Mouse (Mus musculus) kidney, postnatal 0 days (tissue): ENCODE data around the gene Pofut1. TPM values are rescaled to one million over a fixed set of nuclear protein-coding genes. Genes with fewer than 3 reads are reported as not detected.
A peak's percentile ranks its signal among the peaks of the same experiment; 100 is the strongest.

Experiments
- ATAC-seq: fragments of 200-750 bp; cut with Nextera tagmentation; replicated peaks from 2 replicates; pipeline ENCODE4 v1.8.0; 2017; ENCODE audit warnings: low read depth, moderate number of reproducible peaks, moderate TSS enrichment, moderate library complexity; ENCODE audit not compliant: low FRiP score
- DNase-seq: peaks from one replicate; pipeline ENCODE4 v3.0.0-alpha.2; 2016; ENCODE audit warnings: low spot score
- H3K27ac ChIP-seq: fragments of 300-500 bp; sonication (generic); 2 replicates; pipeline ENCODE4 v1.5.1; 2014; ENCODE audit warnings: mild to moderate bottlenecking
- H3K27me3 ChIP-seq: fragments of 300-500 bp; sonication (generic); 2 replicates; pipeline ENCODE4 v1.6.1; 2014; ENCODE audit warnings: low read length, mixed read lengths; ENCODE audit not compliant: insufficient read depth
- H3K36me3 ChIP-seq: fragments of 300-500 bp; sonication (generic); 2 replicates; pipeline ENCODE4 v1.6.1; 2014; ENCODE audit warnings: low read length, mixed read lengths; ENCODE audit not compliant: insufficient read depth
- H3K4me1 ChIP-seq: fragments of 300-500 bp; sonication (generic); replicated peaks from 2 replicates; pipeline ENCODE4 v1.6.1; 2014; ENCODE audit warnings: antibody characterized with exemption, low read length, mixed read lengths; ENCODE audit not compliant: insufficient read depth
- H3K4me2 ChIP-seq: fragments of 300-500 bp; sonication (generic); 2 replicates; pipeline ENCODE4 v1.6.1; 2014; ENCODE audit warnings: mild to moderate bottlenecking, low read length, moderate library complexity, mixed read lengths
- H3K4me3 ChIP-seq: fragments of 300-500 bp; sonication (generic); replicated peaks from 2 replicates; pipeline ENCODE4 v1.5.1; 2014; ENCODE audit warnings: low read depth, low read length
- H3K9ac ChIP-seq: fragments of 300-500 bp; sonication (generic); 2 replicates; pipeline ENCODE4 v1.6.1; 2014; ENCODE audit warnings: low read depth, low read length
- H3K9me3 ChIP-seq: fragments of 300-500 bp; sonication (generic); replicated peaks from 2 replicates; pipeline ENCODE4 v1.6.1; 2016; ENCODE audit warnings: low read length, inconsistent platforms, mixed read lengths
- CTCF ChIP-seq: IDR thresholded peaks from 2 replicates; pipeline ENCODE4 v1.5.1; 2016; ENCODE audit warnings: antibody characterized with exemption, low read depth, mild to moderate bottlenecking, moderate library complexity
- WGBS: fragments of 180-500 bp; shearing (Covaris S2); extraction: QIAGEN DNeasy Blood & Tissue Kit; methylation state at CpG from one replicate; pipeline ENCODE4 v1.1.7; 2014; 5-methylcytosine and 5-hydroxymethylcytosine counted together
- polyA plus RNA-seq: library from polyadenylated mRNA; unstranded; fragments of >200 nt; fragmentation: Nextera tagmentation; extraction: Ambion mirVana; gene quantifications from 2 replicates; pipeline ENCODE4 v1.2.1, GENCODE M21; 2015

Pofut1 gene
- polyA plus RNA-seq, 1 experiment from 2014 or later: 3.6 TPM

- no peaks in the 10 kb centered on the region for H3K27me3 ChIP-seq
- no peak overlapping the region for H3K4me2 ChIP-seq
- no peak overlapping the region for H3K27ac ChIP-seq
- no peak overlapping the region for H3K9ac ChIP-seq
- no peaks in the 10 kb centered on the region for H3K36me3 ChIP-seq
- 95% methylated on average over 4 of the region's 4 CpGs for WGBS
- ATAC-seq: no peak
- no peak overlapping the region for H3K4me3 ChIP-seq
- TF ChIP-seq CTCF: no peak
- DNase-seq: no peak
- H3K9me3 ChIP-seq: no peaks in the 10 kb centered on the region
- peaks cover 12% of the 10 kb centered on the region; the same call in 1 of the 2 replicates for H3K4me1 ChIP-seq
Observed at GRCm38 (mm10) chr2:153221620-153222019, 19.7 kb upstream of the Pofut1 start.

GRCm38 (mm10) chr2:153222130-153222529 lies 19.2 kb upstream of the Pofut1 start:
- Histone ChIP-seq H3K27me3 (no peaks in the 10 kb centered on the region), H3K27ac (no peak overlapping the region), H3K4me3 (no peak overlapping the region), H3K9ac (no peak overlapping the region), H3K4me2 (no peak overlapping the region), H3K36me3 (no peaks in the 10 kb centered on the region), H3K9me3 (no peaks in the 10 kb centered on the region), H3K4me1 (peaks cover 12% of the 10 kb centered on the region; the same call in 1 of the 2 replicates)
- no peak for ATAC-seq
- TF ChIP-seq CTCF: no peak
- DNase-seq: no peak

GRCm38 (mm10) chr2:153222566-153222965 lies 18.8 kb upstream of the Pofut1 start:
- peaks cover 12% of the 10 kb centered on the region; the same call in 1 of the 2 replicates for H3K4me1 ChIP-seq
- no peak overlapping the region for H3K27ac ChIP-seq
- H3K27me3 ChIP-seq: no peaks in the 10 kb centered on the region
- no peak for ATAC-seq
- H3K36me3 ChIP-seq: no peaks in the 10 kb centered on the region
- DNase-seq: no peak
- no peak overlapping the region for H3K4me3 ChIP-seq
- H3K4me2 ChIP-seq: no peak overlapping the region
- 96% methylated on average over 2 of the region's 2 CpGs for WGBS
- TF ChIP-seq CTCF: no peak
- H3K9me3 ChIP-seq: no peaks in the 10 kb centered on the region
- no peak overlapping the region for H3K9ac ChIP-seq

- 2% methylated on average over 31 of the region's 31 CpGs for WGBS
- ATAC-seq (peak; percentile 57; the same call in 1 of the 2 replicates), DNase-seq (peak; percentile 71)
- no peaks in the 10 kb centered on the region for H3K27me3 ChIP-seq
- H3K4me1 ChIP-seq: peaks cover 12% of the 10 kb centered on the region; the same call in 1 of the 2 replicates
- H3K27ac ChIP-seq: peak within 1 kb of the TSS; percentile 36
- H3K4me3 ChIP-seq: peak within 1 kb of the TSS; percentile 66
- H3K36me3 ChIP-seq: peaks cover 18% of the 10 kb centered on the region
- H3K9me3 ChIP-seq: no peaks in the 10 kb centered on the region
- H3K9ac ChIP-seq: peak within 1 kb of the TSS; percentile 77
- no peak for TF ChIP-seq CTCF
- H3K4me2 ChIP-seq: peak within 1 kb of the TSS; percentile 94
Observed at GRCm38 (mm10) chr2:153224946-153225594, 16.3 kb upstream of the Pofut1 start, which contains the start of gene Tspyl3. TSS of gene Tspyl3 (minus strand) at chr2:153225441.

GRCm38 (mm10) chr2:153225595-153225953 lies 15.8 kb upstream of the Pofut1 start:
- ATAC-seq: no peak
- H3K27ac ChIP-seq: no peak overlapping the region
- peaks cover 23% of the 10 kb centered on the region for H3K36me3 ChIP-seq
- no peaks in the 10 kb centered on the region for H3K9me3 ChIP-seq
- no peak for DNase-seq
- H3K4me1 ChIP-seq: peaks cover 12% of the 10 kb centered on the region; the same call in 1 of the 2 replicates
- TF ChIP-seq CTCF: no peak
- H3K27me3 ChIP-seq: no peaks in the 10 kb centered on the region
- H3K9ac ChIP-seq: peak overlapping the region; percentile 77; the same call in 1 of the 2 replicates
- peak overlapping the region; percentile 66 for H3K4me3 ChIP-seq
- 6% methylated on average over 3 of the region's 3 CpGs for WGBS
- peak overlapping the region; percentile 94 for H3K4me2 ChIP-seq

- 88% methylated on average over 4 of the region's 4 CpGs for WGBS
- no peaks in the 10 kb centered on the region for H3K27me3 ChIP-seq
- H3K4me1 ChIP-seq: peaks cover 12% of the 10 kb centered on the region; the same call in 1 of the 2 replicates
- ATAC-seq (no peak), DNase-seq (no peak)
- no peak overlapping the region for H3K4me3 ChIP-seq
- no peak overlapping the region for H3K9ac ChIP-seq
- peaks cover 43% of the 10 kb centered on the region for H3K36me3 ChIP-seq
- H3K27ac ChIP-seq: no peak overlapping the region
- H3K9me3 ChIP-seq: no peaks in the 10 kb centered on the region
- TF ChIP-seq CTCF: no peak
- no peak overlapping the region for H3K4me2 ChIP-seq
Observed at GRCm38 (mm10) chr2:153227959-153228358, 13.4 kb upstream of the Pofut1 start.
